ENCODE assay signal across 8 mouse cellular contexts in genomic region chr8:44025926-44026325, GRCm38 (mm10).
DNase-seq lines count a peak whose midpoint lies in the region; ATAC-seq and TF ChIP-seq lines count a peak whose summit lies in the region.

No protein-coding gene starts in this region.

- no peaks in the 10 kb centered on the region for H3K4me1 ChIP-seq in neural tube, embryonic 15.5 days
- H3K4me1 ChIP-seq in midbrain, postnatal 0 days (ENCODE audit: insufficient read depth, low read length), result no peaks in the 10 kb centered on the region

- H3K36me3 ChIP-seq in neural tube, embryonic 15.5 days, result no peaks in the 10 kb centered on the region
- H3K36me3 ChIP-seq in midbrain, postnatal 0 days (ENCODE audit: insufficient read depth, low read length), result no peaks in the 10 kb centered on the region

- H3K4me2 ChIP-seq in neural tube, embryonic 15.5 days, result no peak overlapping the region
- no peak overlapping the region for H3K4me2 ChIP-seq in midbrain, postnatal 0 days (ENCODE audit: low read depth, low read length, poor library complexity, severe bottlenecking)

- TF ChIP-seq CTCF in gastrocnemius, adult 2 months (IDR thresholded peaks at IDR 0.05), result peak; percentile 57
- TF ChIP-seq CTCF in midbrain, postnatal 0 days (IDR thresholded peaks at IDR 0.05), result peak; percentile 83

- no peak for ATAC-seq in neural tube, embryonic 15.5 days (ENCODE audit: low FRiP score)
- ATAC-seq in midbrain, postnatal 0 days (ENCODE audit: low FRiP score), result no peak

- no peak overlapping the region for H3K9ac ChIP-seq in neural tube, embryonic 15.5 days (replicated peaks)
- H3K9ac ChIP-seq in midbrain, postnatal 0 days (replicated peaks; ENCODE audit: low read length, poor library complexity, severe bottlenecking), result no peak overlapping the region

- DNase-seq in gastrocnemius, adult 2 months, result peak; percentile 18
- no peak for DNase-seq in gastrocnemius, adult 18-20 months (ENCODE audit: low spot score)
- DNase-seq in neural tube, embryonic 10.5 days (ENCODE audit: extremely low spot score, low spot score), result peak; percentile 58
- DNase-seq in c-Kit-positive CD71-positive TER-119-positive erythroid progenitor cells, embryonic 14.5 days (ENCODE audit: low spot score), result peak; percentile 7
- DNase-seq in kidney, postnatal 25 days, result peak; percentile 40 to 78
- DNase-seq in midbrain, postnatal 0 days (ENCODE audit: low spot score), result peak; percentile 41
- DNase-seq in MN1 (ENCODE audit: low spot score), result no peak

- intact Hi-C loops in gastrocnemius, adult 2 months (cut with DNase I), result no loop called here

- H3K9me3 ChIP-seq in neural tube, embryonic 15.5 days (replicated peaks), result no peaks in the 10 kb centered on the region
- no peaks in the 10 kb centered on the region for H3K9me3 ChIP-seq in midbrain, postnatal 0 days (ENCODE audit: low read length)

- no peak overlapping the region for H3K27ac ChIP-seq in gastrocnemius, adult 2 months
- H3K27ac ChIP-seq in neural tube, embryonic 15.5 days (replicated peaks), result no peak overlapping the region
- H3K27ac ChIP-seq in midbrain, postnatal 0 days (ENCODE audit: low read depth, low read length), result no peak overlapping the region

- H3K27me3 ChIP-seq in neural tube, embryonic 15.5 days (replicated peaks), result no peaks in the 10 kb centered on the region
- no peaks in the 10 kb centered on the region for H3K27me3 ChIP-seq in midbrain, postnatal 0 days (ENCODE audit: insufficient read depth, low read length)

- no peak overlapping the region for H3K4me3 ChIP-seq in gastrocnemius, adult 2 months
- no peak overlapping the region for H3K4me3 ChIP-seq in neural tube, embryonic 15.5 days (replicated peaks)
- no peak overlapping the region for H3K4me3 ChIP-seq in midbrain, postnatal 0 days (ENCODE audit: low read depth, low read length)

- 30% methylated on average over 3 of the region's 3 CpGs for WGBS in neural tube, embryonic 15.5 days
- 32% methylated on average over 3 of the region's 3 CpGs for WGBS in midbrain, postnatal 0 days

Comparison
In these comparisons a context has a peak if more than half of its experiments do, and no peak if none do; other contexts are left out.
1. DNase-seq: peak in gastrocnemius, adult 2 months (single experiment), neural tube, embryonic 10.5 days (single experiment), c-Kit-positive CD71-positive TER-119-positive erythroid progenitor cells, embryonic 14.5 days (single experiment), kidney, postnatal 25 days (2 of 2) and midbrain, postnatal 0 days (single experiment); none in gastrocnemius, adult 18-20 months (single experiment) and MN1 (single experiment).